Mouse (Mus musculus): ENCODE measurements around the gene Kif21b. TPM values are rescaled to one million over a fixed set of nuclear protein-coding genes. Genes with fewer than 3 reads are reported as not detected.

The Kif21b gene
- total and polyA plus RNA-seq, 3 experiments: 4.0 to 34.0 TPM; not detected in 1

- H3K79me2 ChIP-seq (ENCODE audit: control insufficient read depth, insufficient read depth, low read length, poor library complexity): peaks cover 3% of the 10 kb centered on the region; the same call in 1 of the 2 replicates
These were observed 8.9 kb downstream of the Kif21b start for GRCm38 (mm10) chr1:136139990-136140640.

GRCm38 (mm10) chr1:136141176-136141950 lies 10.2 kb downstream of the Kif21b start:
- Histone ChIP-seq H3K4me3 (ENCODE audit: control insufficient read depth in 1 of 2, insufficient read depth in 1 of 2, low read depth in 2 of 2, low read length in 2 of 2) (no peak overlapping the region), H3K9me3 (replicated peaks; ENCODE audit: insufficient read depth, low read length) (no peaks in the 10 kb centered on the region), H3K79me2 (ENCODE audit: control insufficient read depth, insufficient read depth, low read length, poor library complexity) (no peaks in the 10 kb centered on the region; the same call in 1 of the 2 replicates), H3K9ac (ENCODE audit: control insufficient read depth, low read depth, low read length, poor library complexity, severe bottlenecking) (no peak overlapping the region), H3K27me3 (ENCODE audit: control insufficient read depth in 1 of 2, insufficient read depth in 2 of 2, low read length in 2 of 2) (no peaks in the 10 kb centered on the region), H3K4me1 (ENCODE audit: control insufficient read depth in 1 of 2, insufficient read depth in 2 of 2, low read length in 2 of 2) (peaks cover 4 to 19% of the 10 kb centered on the region in 2 experiments), H3K36me3 (ENCODE audit: control insufficient read depth in 1 of 2, insufficient read depth in 2 of 2, low read length in 2 of 2) (peaks cover 0 to 13% of the 10 kb centered on the region in 2 experiments; a peak in 3 of 4 replicates), H3K27ac (ENCODE audit: control insufficient read depth, low read depth, low read length) (no peak overlapping the region)
- TF ChIP-seq BHLHE40 (IDR thresholded peaks at IDR 0.05; ENCODE audit: borderline replicate concordance, low read depth, low read length) (no peak), TCF12 (IDR thresholded peaks at IDR 0.05; ENCODE audit: low read depth, low read length) (no peak), POLR2AphosphoS2 (IDR thresholded peaks at IDR 0.05; ENCODE audit: low read length) (no peak), CHD1 (IDR thresholded peaks at IDR 0.05; ENCODE audit: low read depth, low read length) (no peak), MAZ (IDR thresholded peaks at IDR 0.05; ENCODE audit: low read depth, low read length) (no peak), NELFE (IDR thresholded peaks at IDR 0.05; ENCODE audit: low read depth, low read length) (no peak), NRF1 (IDR thresholded peaks at IDR 0.05; ENCODE audit: insufficient read depth, low read depth, low read length, poor library complexity, severe bottlenecking) (no peak), UBTF (IDR thresholded peaks at IDR 0.05; ENCODE audit: borderline replicate concordance, insufficient read depth, low read depth, low read length) (no peak), E2F4 (IDR thresholded peaks at IDR 0.05; ENCODE audit: borderline replicate concordance, low read depth, low read length) (no peak), TAL1 (IDR thresholded peaks at IDR 0.05; ENCODE audit: low read length) (no peak), ZNF384 (IDR thresholded peaks at IDR 0.05; ENCODE audit: low read depth, low read length) (no peak), SMC3 (IDR thresholded peaks at IDR 0.05; ENCODE audit: low read depth, low read length) (no peak), GABPA (IDR thresholded peaks at IDR 0.05; ENCODE audit: low read depth, low read length) (no peak), SIN3A (IDR thresholded peaks at IDR 0.05; ENCODE audit: low read length) (no peak), RCOR1 (IDR thresholded peaks at IDR 0.05; ENCODE audit: low read depth, low read length) (no peak)
- DNase-seq (ENCODE audit: low read depth, low spot score): no peak

More at GRCm38 (mm10) chr1:136139990-136140640, 8.9 kb downstream of the Kif21b start:
- no peak overlapping the region for H3K4me3 ChIP-seq (ENCODE audit: control insufficient read depth in 1 of 2, insufficient read depth in 1 of 2, low read depth in 2 of 2, low read length in 2 of 2)
- H3K9me3 ChIP-seq (replicated peaks; ENCODE audit: insufficient read depth, low read length): no peaks in the 10 kb centered on the region
- H3K36me3 ChIP-seq (ENCODE audit: control insufficient read depth in 1 of 2, insufficient read depth in 2 of 2, low read length in 2 of 2): peaks cover 0 to 24% of the 10 kb centered on the region in 2 experiments; a peak in 3 of 4 replicates
- H3K27me3 ChIP-seq (ENCODE audit: control insufficient read depth in 1 of 2, insufficient read depth in 2 of 2, low read length in 2 of 2): no peaks in the 10 kb centered on the region
- peaks cover 13 to 32% of the 10 kb centered on the region in 2 experiments for H3K4me1 ChIP-seq (ENCODE audit: control insufficient read depth in 1 of 2, insufficient read depth in 2 of 2, low read length in 2 of 2)
- TF ChIP-seq TCF12 (IDR thresholded peaks at IDR 0.05; ENCODE audit: low read depth, low read length) (no peak), ZC3H11A (IDR thresholded peaks at IDR 0.05; ENCODE audit: low read depth, low read length) (no peak), POLR2A (IDR thresholded peaks at IDR 0.05; ENCODE audit: control insufficient read depth in 1 of 2, insufficient read depth in 1 of 2, low read depth in 1 of 2, low read length in 2 of 2, poor library complexity in 1 of 2) (no peak), BHLHE40 (IDR thresholded peaks at IDR 0.05; ENCODE audit: borderline replicate concordance, low read depth, low read length) (no peak), GABPA (IDR thresholded peaks at IDR 0.05; ENCODE audit: low read depth, low read length) (no peak), E2F4 (IDR thresholded peaks at IDR 0.05; ENCODE audit: borderline replicate concordance, low read depth, low read length) (no peak), USF2 (IDR thresholded peaks at IDR 0.05; ENCODE audit: borderline replicate concordance in 1 of 2, insufficient read depth in 1 of 2, low read depth in 1 of 2, low read length in 2 of 2) (no peak), CHD2 (IDR thresholded peaks at IDR 0.05; ENCODE audit: low read length) (no peak), SMC3 (IDR thresholded peaks at IDR 0.05; ENCODE audit: low read depth, low read length) (no peak)
- H3K9ac ChIP-seq (ENCODE audit: control insufficient read depth, low read depth, low read length, poor library complexity, severe bottlenecking): no peak overlapping the region
- DNase-seq (ENCODE audit: low read depth, low spot score): no peak
- no peak overlapping the region for H3K27ac ChIP-seq (ENCODE audit: control insufficient read depth, low read depth, low read length)
